Mouse (Mus musculus) small intestine, adult 2 months (tissue): ENCODE measurements around the gene Ptgdr2.

Experiments
- CTCF ChIP-seq: fragments of 200-500 bp; IDR thresholded peaks from 2 replicates; pipeline ENCODE4 v1.5.1; 2012; ENCODE audit warnings: low read depth, mild to moderate bottlenecking, control low read depth, inconsistent platforms, low read length, moderate library complexity, mixed read lengths; ENCODE audit not compliant: insufficient replicate concordance, insufficient read length; ENCODE audit errors: extremely low read depth
- POLR2A ChIP-seq: fragments of 200-500 bp; IDR thresholded peaks from 2 replicates; pipeline ENCODE4 v1.6.1; 2012; ENCODE audit warnings: low read depth, mild to moderate bottlenecking, control low read depth, inconsistent platforms, low read length, moderate library complexity

DNA sequence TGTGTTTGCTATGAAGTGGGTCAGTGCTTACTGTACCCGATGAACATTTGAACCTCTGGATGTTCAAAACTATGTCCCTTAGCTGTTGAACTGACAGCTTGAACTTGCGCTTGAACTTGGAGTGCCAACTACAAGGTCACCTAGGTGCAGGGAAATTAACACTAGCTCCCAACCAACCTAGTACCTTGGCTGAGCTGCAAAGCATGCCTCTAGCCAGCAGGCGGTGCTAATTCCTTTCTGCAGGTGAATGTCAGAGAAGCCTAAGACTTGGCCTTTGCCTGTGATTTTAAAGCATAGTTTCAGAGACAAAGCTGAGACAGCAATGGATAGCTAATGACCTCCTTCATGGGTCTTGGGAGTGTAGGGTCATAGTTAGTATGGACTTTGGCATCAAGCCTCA lies 29.1 kb upstream of the Ptgdr2 start:
- TF ChIP-seq POLR2A: no peak
- peak; percentile 80; the same call in 1 of the 2 replicates for TF ChIP-seq CTCF
